Mouse (Mus musculus) lung, adult 2 months (tissue): ENCODE measurements at regions not wholly inside any gene's neighbourhood (a gene's known extent, or its start where the extent isn't known, plus 50 kb on each side); places are given as distances from the start of the nearest gene placed in this dataset.

Experiments used
- CTCF ChIP-seq: fragments of 200-500 bp; IDR thresholded peaks from 2 replicates; pipeline ENCODE4 v1.5.1; 2011; ENCODE audit warnings: mild to moderate bottlenecking, low read length, control low read depth; ENCODE audit not compliant: insufficient read depth
- POLR2A ChIP-seq: fragments of 200-500 bp; IDR thresholded peaks from 2 replicates; pipeline ENCODE4 v1.6.1; 2011; ENCODE audit warnings: low read depth, mild to moderate bottlenecking, control low read depth, low read length, borderline replicate concordance; ENCODE audit errors: extremely low read depth

- TF ChIP-seq CTCF: no peak
- no peak for TF ChIP-seq POLR2A
These were observed 141.7 kb upstream of the Gm21897 start for GRCm38 (mm10) chr16:15175516-15175915.
